Mouse (Mus musculus) heart, postnatal 4 days (tissue): Measurements from ENCODE around the gene Zkscan4. TPM values are rescaled to one million over a fixed set of nuclear protein-coding genes. Genes with fewer than 3 reads are reported as not detected.
"Not testable (repeated sequence)": the region's sequence is repeated elsewhere in the genome, so short reads cannot be mapped to it uniquely, and the experiment has no call there.

ENCODE experiments used
- DNase-seq: peaks from one replicate; pipeline ENCODE4 v3.0.0; 2021
- total RNA-seq, 2 experiments: library from RNA; stranded (reverse); gene quantifications; 2 replicates each; pipeline ENCODE4 v1.2.3; 2021

Gene Zkscan4
- total RNA-seq = 1 to 10 TPM; 1.1 to 1.4 TPM

GRCm38 (mm10) chr13:21478759-21479670 lies at the start of gene Zkscan4, which contains the start of gene Gm10065:
TSS of gene Zkscan4 (plus strand) at chr13:21478907.
TSS of gene Gm10065 (minus strand) at chr13:21479441.
- peak; percentile 67 for DNase-seq

- no peak for DNase-seq
Measured at GRCm38 (mm10) chr13:21435476-21435875, 43.2 kb upstream of the Zkscan4 start.

- DNase-seq = peak; percentile 71
Measured at GRCm38 (mm10) chr13:21440503-21441206, 38.1 kb upstream of the Zkscan4 start, which contains the start of gene Pgbd1. TSS of gene Pgbd1 (minus strand) at chr13:21441058.

- DNase-seq = no peak
Measured at GRCm38 (mm10) chr13:21441207-21441572, 37.5 kb upstream of the Zkscan4 start.

GRCm38 (mm10) chr13:21446796-21447195 lies 31.9 kb upstream of the Zkscan4 start:
- no peak for DNase-seq

GRCm38 (mm10) chr13:21447856-21448614 lies 30.7 kb upstream of the Zkscan4 start:
- no peak for DNase-seq

- DNase-seq = no peak
Measured at GRCm38 (mm10) chr13:21453042-21453441, 25.7 kb upstream of the Zkscan4 start.

- peak; percentile 83 for DNase-seq
Measured at GRCm38 (mm10) chr13:21453449-21453848, 25.3 kb upstream of the Zkscan4 start, which contains the start of gene Zscan26. TSS of gene Zscan26 (minus strand) at chr13:21453730.

GRCm38 (mm10) chr13:21454133-21454532 lies 24.6 kb upstream of the Zkscan4 start:
- DNase-seq = no peak

GRCm38 (mm10) chr13:21456347-21456746 lies 22.4 kb upstream of the Zkscan4 start:
- no peak for DNase-seq

- DNase-seq = not testable (repeated sequence)
Measured at GRCm38 (mm10) chr13:21462516-21462915, 16.2 kb upstream of the Zkscan4 start.

GRCm38 (mm10) chr13:21467336-21467735 lies 11.4 kb upstream of the Zkscan4 start:
- DNase-seq = no peak

GRCm38 (mm10) chr13:21468061-21469019 lies 10.4 kb upstream of the Zkscan4 start, which contains the start of gene Nkapl:
TSS of gene Nkapl (minus strand) at chr13:21468509.
- DNase-seq = peak; percentile 85

GRCm38 (mm10) chr13:21469097-21469496 lies 9.6 kb upstream of the Zkscan4 start:
- no peak for DNase-seq

- DNase-seq = no peak
Measured at GRCm38 (mm10) chr13:21472427-21472826, 6.3 kb upstream of the Zkscan4 start.

- DNase-seq = no peak
Measured at GRCm38 (mm10) chr13:21486881-21487280, 8.2 kb downstream of the Zkscan4 start.

- DNase-seq = no peak
Measured at GRCm38 (mm10) chr13:21492847-21493246, 14.1 kb downstream of the Zkscan4 start.

GRCm38 (mm10) chr13:21495080-21495479 lies 16.4 kb downstream of the Zkscan4 start, which contains the start of gene AK157302:
TSS of gene AK157302 (plus strand) at chr13:21495223.
- peak; percentile 17 for DNase-seq

- DNase-seq = not testable (repeated sequence)
Measured at GRCm38 (mm10) chr13:21501182-21501581, 22.5 kb downstream of the Zkscan4 start, which contains the start of gene Gm11273. TSS of gene Gm11273 (minus strand) at chr13:21501418.

GRCm38 (mm10) chr13:21502296-21502695 lies 23.6 kb downstream of the Zkscan4 start:
- no peak for DNase-seq

- peak; percentile 80 for DNase-seq
Measured at GRCm38 (mm10) chr13:21506221-21506649, 27.5 kb downstream of the Zkscan4 start.
